Mouse (Mus musculus): ENCODE measurements around the gene Dusp3.

DNA sequence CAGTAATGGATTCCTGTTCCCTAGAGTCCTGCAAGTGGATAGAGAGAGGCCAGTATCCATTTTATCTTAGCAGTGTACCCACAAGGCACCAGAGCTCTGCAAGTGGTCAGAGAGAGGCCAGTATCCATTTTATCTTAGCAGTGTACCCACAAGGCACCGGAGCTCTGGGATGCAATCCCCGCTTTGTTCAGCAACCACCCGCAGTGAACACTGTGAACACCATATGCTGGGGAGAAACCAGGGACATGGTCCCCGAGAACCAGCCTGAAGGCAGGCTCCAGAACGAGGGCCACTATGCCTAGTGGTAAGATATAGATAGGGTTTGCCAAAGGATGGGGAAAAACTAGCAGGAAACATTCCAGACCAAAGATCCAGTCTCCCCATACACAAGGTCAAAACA lies 7.7 kb downstream of the Dusp3 start:
- no peak for TF ChIP-seq CTCF (IDR thresholded peaks at IDR 0.05; ENCODE audit: low read depth)
- TF ChIP-seq EP300 (IDR thresholded peaks at IDR 0.05; ENCODE audit: low read depth) = no peak

Measured in liver, postnatal 0 days (tissue).